In the genomic region with DNA sequence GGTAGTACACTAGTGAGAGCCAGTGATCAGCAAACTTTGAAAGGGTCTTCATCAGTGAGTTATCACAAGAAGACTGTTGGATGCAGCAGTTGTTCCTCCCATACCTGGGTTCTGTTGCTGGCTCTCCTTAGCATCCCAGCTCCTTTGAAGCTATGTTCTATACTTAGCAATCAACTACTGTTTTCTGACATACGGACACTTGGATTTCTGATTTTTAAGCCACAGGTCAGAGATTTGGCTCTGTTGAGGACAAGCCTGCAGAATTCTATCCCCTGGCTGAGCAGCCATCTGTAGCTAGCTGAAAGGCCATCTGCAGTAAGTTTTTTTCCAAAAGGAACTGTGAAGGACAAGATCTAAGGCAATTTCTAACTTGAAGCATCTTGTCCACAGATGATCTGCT, we compare ENCODE assay signal across 13 mouse cellular contexts.
"Had no signal": no experiment of that assay in that cellular context is flagged by ENCODE, and none has a peak within 500 bp of the region (broad histone marks: within the 10 kb centered on the region; RNA-seq: fewer than 3 reads in every experiment).

No protein-coding gene starts in this region.

- ATAC-seq: liver, embryonic 12.5 days; midbrain, embryonic 15.5 days had no signal

- H3K4me1 ChIP-seq: limb, embryonic 15.5 days; liver, embryonic 12.5 days; megakaryocyte, embryonic 14.5 days; midbrain, embryonic 15.5 days; neural tube, embryonic 12.5 days had no signal

- DNase-seq: kidney, postnatal 10 days; kidney, postnatal 4 days; lung, embryonic 14.5 days; lung, postnatal 14 days; thymus, postnatal 25 days had no signal

- H3K27ac ChIP-seq: left cerebral cortex, adult 2 months; limb, embryonic 15.5 days; liver, embryonic 12.5 days; macrophage; midbrain, embryonic 15.5 days; neural tube, embryonic 12.5 days; stomach, postnatal 0 days had no signal

- H3K27me3 ChIP-seq: limb, embryonic 15.5 days; liver, embryonic 12.5 days; megakaryocyte, embryonic 14.5 days; midbrain, embryonic 15.5 days; neural tube, embryonic 12.5 days had no signal

- H3K4me3 ChIP-seq: left cerebral cortex, adult 2 months; limb, embryonic 15.5 days; liver, embryonic 12.5 days; megakaryocyte, embryonic 14.5 days; midbrain, embryonic 15.5 days; neural tube, embryonic 12.5 days had no signal
